Mouse (Mus musculus) testis, postnatal 14 days (tissue): Measurements from ENCODE around the gene Gyg.
"Not testable (repeated sequence)": the region's sequence is repeated elsewhere in the genome, so short reads cannot be mapped to it uniquely, and the experiment has no call there.

Source experiments
- DNase-seq: peaks from one replicate; pipeline ENCODE4 v3.0.0; 2021; ENCODE audit warnings: low spot score

Gyg gene

DNA sequence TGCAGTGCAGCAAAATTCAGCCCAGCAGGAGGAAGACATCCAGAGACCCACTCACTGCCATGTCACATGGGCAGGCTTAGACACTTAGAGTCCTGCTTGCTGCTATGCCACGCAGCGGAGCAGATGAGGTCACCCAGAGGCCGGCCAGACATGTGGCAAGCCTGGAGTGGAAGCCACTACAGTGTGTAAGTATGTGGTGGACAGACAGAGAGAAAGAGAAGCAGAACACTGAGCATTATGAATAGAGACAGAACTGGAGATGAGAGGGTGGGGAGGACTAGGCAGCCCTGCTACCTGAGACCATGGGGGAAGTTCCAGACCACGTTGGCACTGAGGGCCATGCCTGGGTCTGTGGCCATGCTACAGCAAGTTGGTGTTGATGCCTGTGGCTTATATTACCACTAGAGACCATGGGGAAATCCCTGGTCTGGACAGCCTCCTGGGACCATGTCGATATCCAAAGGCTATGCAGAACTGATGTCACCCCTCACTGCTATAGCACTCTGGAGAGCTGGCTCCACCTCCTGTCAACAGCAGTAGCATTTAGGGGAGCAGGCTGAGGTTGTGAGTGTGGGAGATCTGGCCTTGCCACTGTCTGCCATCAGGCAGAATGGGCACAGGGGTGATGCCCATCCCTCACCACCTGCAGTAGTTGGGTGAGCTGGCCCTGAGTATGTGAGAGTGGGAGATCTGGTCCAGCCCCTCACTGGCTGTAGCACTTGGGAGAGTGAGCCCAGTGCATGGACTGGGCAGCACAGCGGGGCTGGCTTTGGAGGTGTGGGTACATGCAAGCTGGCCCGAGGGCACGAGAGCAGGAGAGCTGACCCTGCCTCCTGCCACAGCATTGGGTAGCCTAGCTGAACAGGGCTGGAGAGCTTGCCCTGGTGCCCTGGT is 24.4 kb downstream of the Gyg start:
- no peak for DNase-seq

DNA sequence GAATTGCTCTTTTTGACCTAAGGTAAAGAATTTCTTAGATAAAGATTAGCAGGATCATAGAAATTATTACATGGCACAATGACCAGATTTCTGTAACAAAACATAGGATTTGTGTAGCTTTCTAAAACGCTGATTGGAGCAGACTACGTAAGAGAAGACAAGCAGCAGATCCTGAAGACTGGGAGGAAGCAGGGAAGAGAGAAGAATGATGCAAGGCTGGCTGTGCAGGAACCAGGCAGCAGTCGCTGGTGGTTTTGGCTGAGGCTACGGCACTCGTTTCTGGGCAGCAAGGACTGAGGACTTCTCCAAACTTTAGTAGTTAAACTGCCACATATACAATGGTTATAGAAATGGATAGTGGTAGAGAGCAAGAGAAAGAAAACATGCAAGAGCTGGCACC is 25.6 kb downstream of the Gyg start:
- DNase-seq, result no peak

GRCm38 (mm10) chr3:20127047-20127595 is 28.0 kb downstream of the Gyg start:
- no peak for DNase-seq

- DNase-seq, result no peak
Observed at GRCm38 (mm10) chr3:20125604-20126003, 29.5 kb downstream of the Gyg start.

DNA sequence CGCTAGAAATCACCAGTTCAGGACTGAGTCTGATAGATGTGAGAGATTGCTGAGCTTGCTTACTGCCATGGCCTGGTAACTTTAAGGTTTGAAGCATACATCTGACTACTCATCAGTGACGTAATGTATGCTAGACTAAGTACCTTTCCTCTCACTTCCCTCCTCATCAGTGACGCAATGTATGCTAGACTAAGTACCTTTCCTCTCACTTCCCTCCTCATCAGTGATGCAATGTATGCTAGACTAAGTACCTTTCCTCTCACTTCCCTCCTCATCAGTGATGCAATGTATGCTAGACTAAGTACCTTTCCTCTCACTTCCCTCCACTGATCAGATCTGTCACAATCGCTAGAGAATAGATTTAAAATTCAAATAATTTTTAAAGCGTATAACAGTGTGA is 33.5 kb downstream of the Gyg start:
- not testable (repeated sequence) for DNase-seq

DNA sequence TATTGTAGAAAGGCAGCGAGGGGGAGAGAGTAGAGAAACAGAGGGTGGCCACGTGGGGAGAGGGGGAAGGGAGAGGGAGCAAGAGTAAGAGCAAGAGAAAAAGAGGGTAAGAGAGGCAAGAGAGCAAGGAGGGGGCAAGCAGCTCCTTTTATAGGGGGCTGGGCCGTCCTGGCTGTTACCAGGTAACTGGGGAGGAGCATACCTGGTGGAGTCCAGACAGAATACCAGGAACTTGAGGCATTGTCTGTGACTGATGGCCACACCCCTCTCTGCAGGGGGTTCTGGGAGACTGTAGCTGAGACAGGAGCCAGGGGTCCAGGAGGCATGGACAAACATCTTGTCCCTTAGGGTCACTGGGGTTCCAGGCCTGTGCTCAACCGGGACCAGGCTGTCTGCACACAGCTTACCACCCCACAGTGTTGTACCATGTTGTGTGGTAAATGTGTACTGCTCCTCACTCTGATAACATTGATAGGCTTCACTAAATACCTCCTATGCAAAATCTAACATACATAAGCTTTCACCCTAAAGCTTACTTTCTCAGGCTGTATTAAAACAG is 35.4 kb downstream of the Gyg start:
- DNase-seq, result no peak

DNA sequence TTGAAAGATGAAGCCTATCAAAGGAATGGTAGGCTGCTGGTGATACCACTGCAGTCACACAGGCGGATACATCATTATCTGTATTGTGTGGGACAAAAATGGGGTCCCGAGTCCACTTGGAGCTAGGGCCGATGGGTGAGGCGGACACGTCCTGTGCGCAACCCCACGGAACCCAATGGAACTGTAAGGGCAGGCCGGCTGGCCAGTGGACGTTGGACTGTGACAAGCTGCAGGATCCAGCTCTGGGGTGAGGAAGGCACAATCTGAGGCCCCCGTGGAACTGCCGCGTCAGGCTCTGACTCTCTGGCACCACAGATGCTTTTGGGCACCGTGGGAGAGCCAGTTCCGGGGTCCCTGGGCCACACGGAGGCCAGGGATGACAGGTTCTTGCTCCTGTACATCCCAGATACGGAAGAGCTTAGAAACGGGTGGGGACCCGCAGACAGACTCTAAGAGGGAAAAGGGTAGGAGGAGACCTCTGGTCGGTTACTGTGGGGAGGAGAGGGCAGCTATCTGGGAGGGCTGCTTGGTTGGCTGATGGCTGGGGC is 36.0 kb downstream of the Gyg start:
- DNase-seq, result no peak

DNA sequence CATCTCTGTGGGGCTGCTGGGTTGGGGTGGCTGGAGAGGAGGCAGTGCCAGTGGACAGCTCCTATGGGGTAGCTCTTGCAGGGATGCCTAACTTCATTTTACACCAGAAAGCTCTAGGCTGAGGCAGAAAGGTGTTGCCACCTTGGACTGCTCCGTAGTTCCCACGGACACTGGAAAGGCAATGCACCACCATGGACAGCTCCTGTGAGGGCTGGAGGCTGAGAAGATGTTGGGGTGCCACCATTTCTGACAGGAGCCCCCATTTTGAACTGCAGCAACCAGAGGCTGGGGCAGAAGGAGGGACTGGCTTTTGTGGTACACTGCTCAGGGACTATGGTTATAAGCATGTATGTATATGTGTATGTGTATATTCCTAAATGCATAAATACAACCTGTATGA is 43.2 kb downstream of the Gyg start:
- DNase-seq, result no peak

- DNase-seq, result no peak
Observed at GRCm38 (mm10) chr3:20108881-20109280, 46.2 kb downstream of the Gyg start.

DNA sequence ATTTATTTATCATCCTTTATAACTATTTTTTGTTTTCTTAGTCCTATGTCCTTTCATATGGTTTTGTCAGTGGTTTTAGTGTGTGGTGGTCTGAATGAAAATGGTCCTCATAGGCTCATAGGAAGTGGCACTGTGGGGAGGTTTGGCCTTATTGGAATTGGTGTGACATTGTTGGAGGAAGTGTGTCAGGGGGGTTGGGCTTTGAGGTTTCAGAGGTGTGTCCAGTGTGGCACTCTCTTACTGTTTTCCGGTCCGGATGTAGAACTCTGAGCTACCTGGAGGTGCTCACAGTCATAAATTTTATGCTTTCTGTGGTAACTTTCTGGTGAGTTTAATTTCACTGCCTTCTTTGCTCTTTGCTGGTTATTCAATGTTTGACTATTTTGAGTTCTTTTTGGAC is 50.3 kb downstream of the Gyg start:
- no peak for DNase-seq

GRCm38 (mm10) chr3:20104318-20104717 is 50.8 kb downstream of the Gyg start:
- no peak for DNase-seq

GRCm38 (mm10) chr3:20103830-20104229 is 51.3 kb downstream of the Gyg start:
- no peak for DNase-seq

DNA sequence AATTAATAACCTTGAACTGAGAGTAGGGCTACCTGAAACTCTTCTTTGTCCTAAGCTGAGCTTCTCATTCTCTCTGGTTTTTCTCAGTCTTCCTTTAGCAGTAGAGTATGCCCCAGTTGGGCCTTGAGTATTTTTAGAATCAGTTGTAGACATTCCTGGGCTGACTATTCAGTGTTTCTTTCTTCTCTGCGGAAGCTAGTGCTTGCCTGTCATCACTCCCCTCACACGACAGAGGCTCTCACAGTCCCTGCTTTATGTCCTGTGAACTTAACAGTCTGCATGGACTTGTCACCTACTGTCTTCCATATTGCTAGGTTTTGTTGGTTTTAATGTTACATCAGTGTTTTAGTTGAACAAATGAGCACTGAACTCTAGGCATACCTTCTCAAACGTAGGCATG is 73.0 kb downstream of the Gyg start:
- DNase-seq, result no peak

DNA sequence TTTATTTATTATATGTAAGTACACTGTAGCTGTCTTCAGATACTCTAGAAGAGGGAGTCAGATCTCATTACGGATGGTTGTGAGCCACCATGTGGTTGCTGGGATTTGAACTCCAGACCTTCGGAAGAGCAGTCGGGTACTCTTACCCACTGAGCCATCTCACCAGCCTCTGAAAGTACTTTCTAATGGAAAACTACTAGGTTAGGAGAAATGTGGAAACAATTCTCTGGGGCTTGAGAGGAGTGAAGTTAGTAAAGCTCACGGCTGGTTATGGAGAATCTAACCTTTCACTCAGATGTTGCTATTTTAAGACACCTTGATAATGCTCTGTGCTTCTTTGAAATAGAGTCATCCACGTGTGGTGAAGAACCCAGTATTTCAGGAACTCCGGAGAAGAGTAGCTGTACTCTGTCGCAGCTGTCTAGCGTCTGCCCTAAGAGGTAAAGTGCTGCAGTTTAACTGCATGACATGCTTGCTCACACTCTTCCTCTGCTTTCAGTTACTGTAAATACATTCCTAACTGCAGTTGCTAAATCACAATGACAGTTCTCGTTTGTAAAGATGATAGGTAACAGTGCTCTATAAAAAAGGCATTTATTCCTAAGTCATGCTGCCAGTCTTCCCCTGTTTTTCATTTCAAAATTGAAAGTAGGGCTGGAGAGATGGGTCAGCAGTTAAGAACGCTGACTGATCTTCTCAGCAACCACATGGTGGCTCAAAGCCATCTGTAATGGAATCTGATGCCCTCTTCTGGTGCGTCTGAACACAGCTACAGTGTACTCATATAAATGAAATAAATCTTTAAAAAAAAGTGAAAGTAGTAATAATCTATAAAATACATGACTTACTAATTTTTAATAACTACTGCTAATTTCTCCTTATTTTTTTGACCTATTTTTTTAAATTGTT is 78.7 kb downstream of the Gyg start:
- DNase-seq, result no peak
